Mouse (Mus musculus) stomach, embryonic 14.5 days (tissue): ENCODE measurements around the gene Bcl9l. TPM values are rescaled to one million over a fixed set of nuclear protein-coding genes. Genes with fewer than 3 reads are reported as not detected.

ENCODE experiments used
- ATAC-seq: fragments of 200-750 bp; cut with Nextera tagmentation; 2 replicates; pipeline ENCODE4 v1.8.0; 2017; ENCODE audit warnings: low read depth, moderate TSS enrichment; ENCODE audit not compliant: insufficient number of reproducible peaks, insufficient read depth, low FRiP score
- H3K27ac ChIP-seq: fragments of 300-500 bp; sonication (generic); 2 replicates; pipeline ENCODE4 v1.5.1; 2014; ENCODE audit warnings: mild to moderate bottlenecking, low read length, moderate library complexity, mixed read lengths
- H3K27me3 ChIP-seq: fragments of 300-500 bp; sonication (generic); 2 replicates; pipeline ENCODE4 v1.6.1; 2014; ENCODE audit warnings: low read length, control low read depth, mixed read lengths; ENCODE audit not compliant: control insufficient read depth, insufficient read depth
- H3K36me3 ChIP-seq: fragments of 300-500 bp; sonication (generic); 2 replicates; pipeline ENCODE4 v1.6.1; 2014; ENCODE audit warnings: mild to moderate bottlenecking, control low read depth, low read length, moderate library complexity, mixed read lengths; ENCODE audit not compliant: control insufficient read depth, insufficient read depth
- H3K4me1 ChIP-seq: fragments of 300-500 bp; sonication (generic); 2 replicates; pipeline ENCODE4 v1.6.1; 2014; ENCODE audit warnings: low read length, control low read depth, mixed read lengths; ENCODE audit not compliant: control insufficient read depth, insufficient read depth
- H3K4me2 ChIP-seq: fragments of 300-500 bp; sonication (generic); replicated peaks from 2 replicates; pipeline ENCODE4 v1.6.1; 2014; ENCODE audit warnings: low read depth, low read length, control low read depth
- H3K4me3 ChIP-seq: fragments of 300-500 bp; sonication (generic); 2 replicates; pipeline ENCODE4 v1.5.1; 2014; ENCODE audit warnings: low read depth, low read length, control low read depth
- H3K9ac ChIP-seq: fragments of 300-500 bp; sonication (generic); replicated peaks from 2 replicates; pipeline ENCODE4 v1.6.1; 2014; ENCODE audit warnings: low read depth, mild to moderate bottlenecking, control low read depth, low read length, moderate library complexity, mixed read lengths
- H3K9me3 ChIP-seq: fragments of 300-500 bp; sonication (generic); 2 replicates; pipeline ENCODE4 v1.6.1; 2016; ENCODE audit warnings: low read depth, low read length, control low read depth; ENCODE audit not compliant: control insufficient read depth
- WGBS: fragments of 180-500 bp; shearing (Covaris S2); extraction: QIAGEN DNeasy Blood & Tissue Kit; methylation state at CpG from one replicate; pipeline ENCODE4 v1.1.7; 2014; 5-methylcytosine and 5-hydroxymethylcytosine counted together
- polyA plus RNA-seq: library from polyadenylated mRNA; unstranded; fragments of >200 nt; fragmentation: Nextera tagmentation; extraction: Ambion mirVana; gene quantifications from 2 replicates; pipeline ENCODE4 v1.2.1, GENCODE M21; 2014

Bcl9l gene
- polyA plus RNA-seq, 1 experiment from 2014 or later: 16.3 TPM

DNA sequence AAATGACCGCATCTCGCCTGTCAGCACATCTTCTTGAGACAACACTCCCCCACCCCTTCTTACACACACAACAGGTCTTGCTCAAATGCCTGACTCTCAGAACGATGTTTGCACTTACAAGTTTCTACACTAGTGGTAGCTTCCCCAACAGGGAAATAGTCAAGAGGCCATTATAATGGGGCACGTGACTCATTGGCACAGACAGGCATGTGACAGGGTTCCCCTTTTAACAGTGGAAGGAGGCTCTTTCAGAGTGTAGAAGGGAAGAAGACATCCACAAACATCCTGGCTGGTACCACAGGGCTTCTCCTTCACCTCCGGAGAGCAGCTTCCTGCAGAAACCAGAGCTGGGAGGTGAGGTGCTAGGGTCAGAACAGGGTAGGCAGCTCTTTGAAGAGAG lies 20.7 kb upstream of the Bcl9l start:
- Histone ChIP-seq H3K27ac (no peak overlapping the region), H3K9ac (no peak overlapping the region), H3K4me2 (no peak overlapping the region), H3K36me3 (no peaks in the 10 kb centered on the region), H3K27me3 (no peaks in the 10 kb centered on the region), H3K4me1 (no peaks in the 10 kb centered on the region), H3K9me3 (no peaks in the 10 kb centered on the region), H3K4me3 (no peak overlapping the region)
- no peak for ATAC-seq
- 71% methylated on average over 5 of the region's 5 CpGs for WGBS

- no peaks in the 10 kb centered on the region for H3K9me3 ChIP-seq
- no peaks in the 10 kb centered on the region for H3K36me3 ChIP-seq
- H3K4me3 ChIP-seq: no peak overlapping the region
- no peak overlapping the region for H3K27ac ChIP-seq
- ATAC-seq: no peak
- no peak overlapping the region for H3K9ac ChIP-seq
- no peak overlapping the region for H3K4me2 ChIP-seq
- WGBS: 52% methylated on average over 7 of the region's 7 CpGs
- H3K4me1 ChIP-seq: no peaks in the 10 kb centered on the region
- no peaks in the 10 kb centered on the region for H3K27me3 ChIP-seq
Observed at GRCm38 (mm10) chr9:44468224-44468623, 14.4 kb upstream of the Bcl9l start.

GRCm38 (mm10) chr9:44468800-44469199 lies 13.8 kb upstream of the Bcl9l start:
- Histone ChIP-seq H3K9me3 (no peaks in the 10 kb centered on the region), H3K4me1 (no peaks in the 10 kb centered on the region), H3K4me3 (no peak overlapping the region), H3K27ac (no peak overlapping the region), H3K4me2 (no peak overlapping the region), H3K9ac (no peak overlapping the region), H3K27me3 (no peaks in the 10 kb centered on the region), H3K36me3 (no peaks in the 10 kb centered on the region)
- ATAC-seq: no peak
- 41% methylated on average over 2 of the region's 2 CpGs for WGBS

DNA sequence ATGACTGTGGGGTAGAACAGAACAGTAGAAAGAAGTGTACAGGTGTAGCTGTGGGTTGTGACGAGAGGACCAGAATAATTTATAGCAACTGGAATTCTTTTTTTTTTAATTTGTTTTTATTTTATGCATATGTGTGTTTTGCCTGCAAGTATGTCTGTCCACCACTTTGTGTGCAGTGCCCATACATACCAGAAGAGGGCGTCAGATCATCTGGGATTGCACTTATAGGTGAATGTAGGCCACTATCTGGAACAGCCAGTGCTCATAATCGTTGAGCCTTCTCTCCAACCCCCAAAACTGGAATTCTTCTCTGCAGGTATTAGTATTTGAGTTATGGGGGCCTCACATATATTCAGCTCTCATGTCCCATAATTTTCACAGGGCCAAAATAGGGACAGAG lies 9.4 kb upstream of the Bcl9l start:
- H3K4me2 ChIP-seq: no peak overlapping the region
- H3K9me3 ChIP-seq: no peaks in the 10 kb centered on the region
- no peak overlapping the region for H3K4me3 ChIP-seq
- WGBS: 61% methylated on average over 3 of the region's 3 CpGs
- peaks cover 8% of the 10 kb centered on the region; the same call in 1 of the 2 replicates for H3K4me1 ChIP-seq
- no peaks in the 10 kb centered on the region for H3K27me3 ChIP-seq
- H3K36me3 ChIP-seq: no peaks in the 10 kb centered on the region
- no peak for ATAC-seq
- no peak overlapping the region for H3K9ac ChIP-seq
- no peak overlapping the region for H3K27ac ChIP-seq

DNA sequence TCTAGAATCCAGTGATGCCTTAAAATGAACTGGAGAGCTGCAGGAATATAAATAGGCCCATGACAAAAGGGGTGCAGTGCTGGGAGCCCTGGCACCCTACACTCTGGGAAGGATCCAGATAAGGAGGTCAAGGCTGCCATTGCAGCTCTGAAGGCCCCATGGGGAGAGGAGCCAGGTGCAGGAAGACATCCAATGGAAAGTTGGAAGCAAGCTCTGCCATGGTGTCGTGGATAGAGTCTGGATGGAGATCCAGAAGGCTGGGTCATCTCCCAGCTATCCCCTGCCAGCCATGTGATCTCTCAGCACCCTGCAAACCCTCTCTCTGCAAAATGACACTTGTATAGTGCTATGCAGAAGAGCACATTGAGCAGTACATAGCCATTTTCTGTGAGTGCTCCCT lies 8.3 kb upstream of the Bcl9l start:
- Histone ChIP-seq H3K9me3 (no peaks in the 10 kb centered on the region), H3K36me3 (no peaks in the 10 kb centered on the region), H3K27ac (no peak overlapping the region), H3K4me2 (no peak overlapping the region), H3K4me1 (peaks cover 8% of the 10 kb centered on the region; the same call in 1 of the 2 replicates), H3K27me3 (no peaks in the 10 kb centered on the region), H3K9ac (no peak overlapping the region), H3K4me3 (no peak overlapping the region)
- WGBS: 30% methylated on average over 1 of the region's 1 CpGs
- no peak for ATAC-seq

DNA sequence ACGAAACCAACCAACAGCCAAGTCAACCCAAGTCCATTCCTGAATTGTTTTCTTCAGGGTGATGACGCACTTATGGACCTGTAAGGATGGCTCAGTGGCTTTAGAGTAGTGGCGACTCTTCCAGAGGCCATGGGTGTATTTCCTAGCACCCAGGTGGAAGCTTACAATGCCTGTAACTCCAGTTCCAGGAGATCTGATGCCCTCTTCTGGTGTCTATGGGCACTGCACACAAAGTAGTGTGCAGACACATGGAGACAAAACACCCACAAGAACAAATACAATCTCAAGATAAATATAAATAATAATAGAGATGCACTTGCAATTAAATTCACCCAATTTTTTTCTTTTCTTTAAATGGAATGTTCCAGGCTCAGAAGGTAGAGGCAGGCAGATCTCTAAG lies 6.7 kb upstream of the Bcl9l start:
- H3K27ac ChIP-seq: no peak overlapping the region
- no peak overlapping the region for H3K4me3 ChIP-seq
- 95% methylated on average over 3 of the region's 3 CpGs for WGBS
- ATAC-seq: no peak
- no peaks in the 10 kb centered on the region for H3K27me3 ChIP-seq
- H3K36me3 ChIP-seq: no peaks in the 10 kb centered on the region
- H3K4me1 ChIP-seq: peaks cover 10% of the 10 kb centered on the region; the same call in 1 of the 2 replicates
- no peak overlapping the region for H3K4me2 ChIP-seq
- no peak overlapping the region for H3K9ac ChIP-seq
- no peaks in the 10 kb centered on the region for H3K9me3 ChIP-seq

GRCm38 (mm10) chr9:44477339-44478228 lies 5.0 kb upstream of the Bcl9l start:
- Histone ChIP-seq H3K9me3 (no peaks in the 10 kb centered on the region), H3K36me3 (no peaks in the 10 kb centered on the region), H3K27me3 (no peaks in the 10 kb centered on the region), H3K9ac (peak overlapping the region; percentile 8; the same call in 1 of the 2 replicates), H3K4me1 (peaks cover 10% of the 10 kb centered on the region; the same call in 1 of the 2 replicates), H3K4me2 (peak overlapping the region; percentile 82), H3K4me3 (peak overlapping the region; percentile 77), H3K27ac (peak overlapping the region; percentile 99)
- WGBS: 5% methylated on average over 24 of the region's 24 CpGs
- no peak for ATAC-seq

DNA sequence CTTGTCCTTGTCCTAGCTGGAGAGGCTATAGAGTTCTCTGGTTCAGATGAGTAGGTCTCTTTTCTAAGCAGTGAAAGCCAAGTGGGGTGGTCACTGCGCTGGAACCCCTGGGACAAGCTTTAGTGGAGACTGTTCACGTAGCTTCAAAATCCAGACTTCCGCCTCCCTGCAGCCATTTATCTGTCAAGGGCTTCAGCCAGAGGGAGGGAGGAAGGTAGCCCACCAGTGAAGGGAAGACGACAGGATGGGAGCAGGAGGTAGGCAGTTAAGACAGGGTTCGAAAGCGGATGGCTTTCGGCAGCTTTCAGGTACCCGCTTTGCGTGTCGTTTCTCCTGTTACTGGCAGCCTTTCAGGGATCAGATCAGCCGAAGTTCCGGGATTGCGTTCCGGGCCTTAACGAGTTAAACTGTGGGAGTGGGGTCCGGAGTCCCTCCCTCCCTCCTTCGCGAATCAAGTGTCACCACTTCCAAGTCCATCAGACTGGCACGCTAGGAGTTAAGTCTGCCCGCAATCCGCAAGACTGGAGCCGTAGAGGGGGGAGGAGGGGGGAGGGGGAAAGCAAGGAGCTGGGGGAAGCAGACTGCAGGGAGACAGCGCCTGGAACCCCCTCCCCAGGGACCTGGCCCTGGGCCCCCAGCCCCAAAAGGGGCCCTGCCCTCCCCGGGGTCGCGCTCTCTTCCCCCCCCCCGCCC lies 4.2 kb upstream of the Bcl9l start:
- WGBS: under 1% methylated on average over 24 of the region's 27 CpGs

More for the DNA sequence above, 4.2 kb upstream of the Bcl9l start:
- Histone ChIP-seq H3K27ac (peak overlapping the region; percentile 99), H3K4me2 (peak overlapping the region; percentile 82), H3K27me3 (no peaks in the 10 kb centered on the region), H3K9me3 (no peaks in the 10 kb centered on the region), H3K9ac (peak overlapping the region; percentile 71), H3K4me1 (peaks cover 10% of the 10 kb centered on the region; the same call in 1 of the 2 replicates), H3K4me3 (peak overlapping the region; percentile 77), H3K36me3 (no peaks in the 10 kb centered on the region)
- ATAC-seq: peak; percentile 64
